Mouse (Mus musculus) frontal cortex, postnatal 36 days (tissue): ENCODE results near the gene Myo9b.
"Not testable (repeated sequence)": the region's sequence is repeated elsewhere in the genome, so short reads cannot be mapped to it uniquely, and the experiment has no call there.

Experiments used
- DNase-seq, 2 experiments: peaks; one replicate each; pipeline ENCODE4 v3.0.0; 2022; ENCODE audit warnings: low spot score in 2 of 2

Myo9b gene

DNA sequence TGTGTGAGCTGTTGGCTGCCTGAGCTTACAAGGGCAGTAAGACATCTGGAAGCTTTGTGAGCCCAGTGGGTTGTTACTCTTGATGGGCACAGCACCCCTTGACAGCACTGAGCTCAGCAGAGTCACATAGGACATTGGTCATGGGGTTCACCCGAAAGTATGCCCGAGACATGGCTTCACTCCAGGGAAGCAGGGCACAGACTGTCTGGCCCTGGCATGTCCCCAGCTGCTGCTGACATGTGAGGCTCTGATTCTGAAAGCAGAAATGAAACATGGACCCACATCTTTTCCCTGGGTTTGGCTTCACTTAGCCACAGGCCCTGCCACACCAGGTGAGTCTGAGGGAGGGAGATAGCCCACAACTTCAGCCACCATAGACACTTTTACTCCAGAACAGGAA, 24.3 kb downstream of the Myo9b start:
- DNase-seq, result no peak

DNA sequence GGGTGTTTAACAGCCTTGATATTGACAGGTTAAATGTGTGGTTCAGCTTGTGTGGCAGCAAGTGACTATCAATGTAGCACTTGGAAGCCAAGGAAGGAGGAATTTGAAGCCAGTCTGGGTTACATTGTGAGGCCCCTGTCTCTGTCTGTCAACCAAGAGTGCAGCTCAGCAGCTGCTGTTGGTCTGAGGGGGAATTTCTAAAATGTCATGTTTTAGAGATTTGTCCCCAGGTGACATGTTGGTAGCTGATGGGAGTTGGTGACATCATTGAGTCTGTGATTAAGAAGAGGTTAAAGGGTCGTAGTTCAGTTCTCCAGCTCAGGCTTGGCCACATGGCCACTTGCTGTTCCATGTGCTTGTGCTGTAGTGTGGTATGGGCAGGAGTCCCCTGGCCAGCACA, 24.9 kb downstream of the Myo9b start:
- no peak for DNase-seq

DNA sequence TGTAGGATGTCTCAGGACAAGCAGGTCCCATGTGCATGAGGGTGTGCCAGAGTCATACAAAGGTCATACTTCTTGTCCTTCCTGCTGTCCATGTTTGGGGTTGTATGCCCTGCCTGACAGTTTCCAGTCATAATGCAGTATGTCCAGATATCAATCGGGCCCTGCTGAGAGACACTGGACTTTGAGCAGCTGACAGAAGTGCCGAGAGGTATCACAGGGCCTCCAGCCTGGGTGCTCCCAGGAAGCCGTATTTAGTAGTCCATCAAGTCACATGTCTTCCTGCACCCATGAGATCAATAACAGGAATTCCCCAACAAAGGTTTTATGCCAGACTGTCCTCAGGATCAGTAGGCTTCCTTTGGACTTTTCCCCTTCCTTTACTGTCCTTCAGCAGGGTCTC, 27.2 kb downstream of the Myo9b start:
- DNase-seq, result no peak

DNA sequence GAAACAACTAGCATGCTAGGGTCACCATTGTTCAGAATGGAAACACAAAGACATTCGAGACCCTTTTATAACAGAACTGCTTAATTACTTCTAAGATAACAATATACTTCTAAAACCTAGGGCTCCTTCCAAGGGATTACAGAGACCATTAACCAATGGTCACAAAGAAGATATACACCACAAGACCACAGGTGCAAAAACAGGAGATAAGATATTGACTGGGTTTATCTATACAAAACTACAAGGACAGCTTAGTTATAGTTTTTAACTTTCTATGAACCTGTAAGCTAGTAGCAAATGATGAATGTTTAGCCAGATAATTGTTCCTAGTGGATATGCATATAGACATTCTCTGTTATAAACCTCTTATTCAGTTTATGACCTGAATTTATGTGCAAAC, 30.3 kb downstream of the Myo9b start:
- no peak for DNase-seq

DNA sequence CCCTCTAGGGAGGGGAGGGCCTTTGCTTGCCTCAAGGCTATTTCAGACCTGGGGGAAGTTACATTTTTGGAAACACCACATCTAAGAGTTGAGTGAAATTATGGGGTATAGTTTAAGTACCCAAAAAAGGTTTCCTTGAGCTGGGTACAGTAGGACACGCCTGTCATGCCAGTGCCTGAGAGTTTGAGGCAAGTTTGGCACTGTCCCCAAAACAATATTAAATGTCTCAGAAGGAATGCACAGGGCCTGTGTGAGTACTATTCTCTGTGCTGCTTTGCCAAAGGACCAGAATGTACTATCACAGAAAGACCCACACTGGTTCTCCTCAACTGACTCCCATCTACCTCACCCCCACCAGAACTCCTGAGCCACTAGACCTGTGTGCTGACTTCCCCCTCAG, 31.1 kb downstream of the Myo9b start:
- no peak for DNase-seq

DNA sequence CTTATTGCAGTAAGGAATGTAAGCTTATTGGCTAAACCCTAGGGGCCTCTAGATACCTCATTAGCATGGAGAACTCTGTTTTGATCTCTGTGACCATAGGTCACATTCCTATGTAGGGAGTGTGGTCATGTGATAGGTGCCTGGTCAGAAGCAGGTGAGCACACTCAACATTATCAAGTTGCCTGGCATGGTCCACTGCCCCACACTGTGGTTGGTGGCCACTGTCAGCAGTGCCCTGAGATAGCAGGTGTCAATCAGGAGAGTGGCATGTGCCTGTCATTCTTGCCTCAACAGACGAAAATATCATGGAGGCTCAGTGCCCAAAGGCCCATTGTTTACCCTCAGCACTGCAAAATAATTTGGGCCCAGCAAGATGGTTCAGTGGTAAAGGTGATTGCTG, 33.5 kb downstream of the Myo9b start:
- no peak for DNase-seq

DNA sequence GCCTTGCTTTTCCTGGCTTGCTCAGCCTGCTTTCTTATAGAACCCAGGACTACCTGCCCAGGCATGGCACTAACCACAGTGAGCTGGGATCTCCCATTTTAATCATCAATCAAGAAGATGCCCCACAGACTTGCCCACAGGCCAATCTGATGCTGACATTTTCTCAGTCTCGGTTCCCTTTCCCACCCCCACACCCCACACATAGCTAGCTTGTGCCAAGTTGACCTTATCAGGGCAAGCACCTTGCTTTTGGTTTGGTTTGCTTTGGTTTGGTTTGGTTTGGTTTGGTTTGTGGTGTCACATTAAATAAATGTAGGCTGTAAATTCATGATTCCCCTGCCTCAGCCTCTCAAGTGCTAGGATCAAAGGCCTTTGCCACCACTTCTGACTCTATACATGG, 34.9 kb downstream of the Myo9b start:
- no peak for DNase-seq

DNA sequence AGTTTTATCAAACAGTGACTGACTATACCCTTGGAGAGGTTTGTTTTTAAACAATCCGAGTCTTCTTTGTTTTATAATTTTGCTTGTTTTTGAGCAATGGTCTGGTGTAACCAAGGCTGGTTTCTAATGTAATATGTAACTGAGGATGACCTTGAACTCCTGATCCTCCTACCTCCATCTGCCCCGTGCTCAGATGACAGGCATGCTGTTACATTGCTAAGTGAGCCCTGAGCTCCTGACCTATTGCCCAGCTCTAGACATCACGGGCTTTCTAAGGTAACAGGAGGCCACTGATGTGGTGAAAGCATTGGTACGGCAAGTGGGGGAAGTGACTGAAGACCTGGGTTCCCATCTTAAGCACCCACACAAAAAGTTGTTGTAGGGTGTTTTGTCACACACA, 35.4 kb downstream of the Myo9b start:
- DNase-seq, result no peak

DNA sequence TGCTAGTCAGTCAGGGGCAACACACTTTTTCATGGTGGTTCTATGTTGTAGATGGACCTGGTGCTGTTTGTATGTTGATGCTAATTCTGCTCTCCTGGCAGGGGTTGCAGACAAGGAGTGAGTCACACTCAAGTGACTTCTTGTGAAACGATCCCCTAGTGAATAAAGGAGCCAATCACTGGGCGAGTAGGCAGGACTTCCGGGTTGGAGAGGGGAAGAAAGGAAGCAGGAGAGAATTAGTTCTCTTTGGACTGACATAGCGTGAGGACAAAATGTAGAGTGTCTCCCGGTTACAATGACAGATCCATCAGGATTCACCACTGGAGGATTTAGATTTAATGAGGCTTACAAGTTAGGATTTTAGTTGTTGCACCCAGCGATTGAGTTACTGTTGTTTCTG, 37.9 kb downstream of the Myo9b start:
- no peak for DNase-seq

DNA sequence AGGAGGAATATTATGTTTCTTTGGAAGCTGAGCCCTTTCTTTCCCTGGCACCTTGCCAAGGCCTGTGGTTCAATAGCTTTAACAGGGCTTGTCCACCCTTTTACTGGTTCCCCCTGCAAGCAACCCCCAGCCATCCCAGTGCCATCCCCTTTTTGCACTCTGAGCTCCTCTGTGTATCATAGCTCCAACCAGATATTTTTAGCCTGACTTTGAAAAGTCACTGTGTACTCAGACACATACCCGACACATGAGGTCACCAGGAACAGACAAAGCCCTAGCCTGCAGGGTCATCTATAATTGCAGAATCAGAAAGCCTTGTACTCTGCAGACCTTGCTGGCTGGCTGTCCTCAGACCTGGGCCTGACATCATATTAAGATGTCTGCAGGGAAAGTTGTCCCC, 40.2 kb downstream of the Myo9b start:
- DNase-seq, result no peak

DNA sequence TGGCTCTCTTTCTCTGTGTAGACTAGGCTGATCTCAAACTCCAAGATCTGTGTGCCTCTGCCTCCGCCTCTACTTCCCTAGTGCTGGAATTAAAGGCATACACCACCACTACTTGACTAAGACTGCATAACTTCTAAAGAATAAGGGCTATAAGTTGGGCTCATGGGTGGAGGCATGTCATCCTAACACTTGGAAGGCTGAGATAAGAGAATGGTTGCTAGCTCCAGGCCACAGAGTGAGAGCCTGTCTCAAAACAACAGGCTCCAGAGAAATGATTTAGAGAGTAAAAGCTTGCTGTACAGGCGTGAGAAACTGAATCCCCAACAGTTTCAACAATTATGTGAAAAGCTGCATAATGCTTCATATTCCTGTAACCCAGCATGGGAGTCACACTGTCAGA, 41.4 kb downstream of the Myo9b start:
- DNase-seq, result no peak

DNA sequence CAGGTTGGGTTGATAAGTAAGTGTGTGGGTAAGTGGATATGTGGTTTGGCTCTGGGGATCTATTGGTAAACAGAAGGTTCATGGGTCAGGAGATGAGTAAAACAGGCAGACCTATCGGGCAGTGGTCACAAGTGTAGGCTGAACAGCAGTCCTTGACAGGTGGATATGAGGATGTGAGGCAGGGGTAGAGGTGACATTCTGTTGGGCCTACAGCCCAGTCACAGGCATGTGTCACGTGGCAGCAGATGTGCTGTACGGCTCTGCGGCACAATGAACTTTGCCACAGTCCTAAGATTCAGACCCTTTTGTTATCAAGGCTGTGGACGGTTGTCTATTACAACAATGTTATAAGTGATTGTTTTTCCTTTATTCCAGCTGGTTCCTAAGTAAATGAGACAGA, 43.5 kb downstream of the Myo9b start:
- no peak for DNase-seq

DNA sequence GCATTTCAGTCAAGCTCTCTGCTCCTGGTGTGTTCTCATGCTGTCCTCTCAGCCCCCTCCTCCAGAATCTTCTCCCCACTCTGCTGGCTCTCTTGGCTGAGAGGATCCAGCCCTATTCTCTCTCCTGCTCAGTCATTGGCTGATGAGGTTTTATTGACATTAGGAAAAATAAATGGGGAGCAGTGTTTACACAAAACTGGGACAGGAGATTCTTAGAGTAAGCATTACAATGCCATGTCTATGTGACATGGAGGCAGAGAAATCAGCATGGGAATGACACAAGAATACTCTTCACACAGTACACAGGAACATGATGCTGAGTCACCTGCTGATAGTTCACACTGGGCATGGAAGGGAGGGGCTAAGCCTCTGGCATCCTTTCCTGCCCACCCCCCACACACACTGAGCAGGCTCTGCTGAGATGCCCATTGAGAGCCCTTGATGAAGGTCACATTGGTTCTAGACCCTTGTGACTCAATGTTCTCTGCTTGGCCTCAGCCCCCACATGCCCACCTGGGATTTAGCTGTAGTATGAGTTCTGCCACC, 44.0 kb downstream of the Myo9b start:
- DNase-seq, result no peak

DNA sequence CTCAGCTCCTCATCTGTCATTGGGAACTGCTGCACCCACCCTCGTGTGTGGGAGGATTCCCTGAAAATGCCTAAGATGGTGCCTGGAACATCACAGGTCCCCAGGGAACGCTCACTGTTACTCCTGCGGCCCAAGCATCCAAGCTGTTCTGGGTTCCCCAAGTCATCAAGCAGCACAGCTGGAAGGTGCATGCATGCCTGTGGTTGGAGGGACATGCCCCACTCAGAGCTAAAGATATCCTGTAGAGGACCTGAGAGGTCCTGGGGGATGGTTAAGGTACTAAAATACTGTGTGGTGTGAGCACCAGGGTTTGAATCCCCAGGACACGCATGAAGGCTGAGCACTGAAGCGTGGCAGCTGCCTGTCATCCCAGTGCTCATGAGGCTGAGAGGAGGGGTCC, 46.1 kb downstream of the Myo9b start:
- not testable (repeated sequence) for DNase-seq

DNA sequence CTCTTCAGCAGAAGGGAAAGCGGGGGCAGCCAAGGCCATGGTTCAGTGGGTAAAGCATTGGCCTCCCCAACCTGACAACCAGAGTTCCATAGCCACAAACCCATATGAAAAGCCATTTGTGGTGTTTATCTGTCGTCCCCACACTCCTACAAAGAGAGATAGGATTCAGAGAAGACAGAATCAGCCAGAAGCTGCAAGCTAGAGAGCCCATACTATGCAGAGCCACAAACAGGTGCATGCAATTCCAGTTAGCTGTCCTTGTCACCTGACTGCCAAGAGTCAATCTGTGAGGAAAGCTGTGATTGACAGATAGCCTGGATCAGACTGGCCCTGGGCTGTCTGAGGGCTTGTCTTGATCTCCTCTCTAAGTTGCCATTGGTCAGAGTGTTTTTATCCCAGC, 47.2 kb downstream of the Myo9b start:
- not testable (repeated sequence) for DNase-seq

DNA sequence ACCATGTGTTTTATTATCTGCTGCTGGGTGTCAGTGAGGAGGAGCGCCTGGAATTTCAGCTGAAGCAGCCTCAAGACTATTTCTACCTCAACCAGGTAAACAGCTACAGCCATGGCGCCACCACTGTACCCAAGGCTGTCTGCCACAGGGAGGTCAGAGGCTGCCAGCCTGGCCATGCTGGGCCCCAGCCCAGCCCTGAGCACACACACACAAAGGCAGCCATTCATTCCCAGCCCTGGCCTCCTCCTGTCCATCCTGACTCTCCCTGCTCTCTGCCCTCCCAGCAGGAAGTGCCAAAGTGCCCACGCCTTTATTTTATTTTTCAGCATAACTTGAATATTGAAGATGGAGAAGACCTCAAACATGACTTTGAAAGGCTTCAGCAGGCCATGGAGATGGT, 50.4 kb downstream of the Myo9b start:
- DNase-seq, result no peak

DNA sequence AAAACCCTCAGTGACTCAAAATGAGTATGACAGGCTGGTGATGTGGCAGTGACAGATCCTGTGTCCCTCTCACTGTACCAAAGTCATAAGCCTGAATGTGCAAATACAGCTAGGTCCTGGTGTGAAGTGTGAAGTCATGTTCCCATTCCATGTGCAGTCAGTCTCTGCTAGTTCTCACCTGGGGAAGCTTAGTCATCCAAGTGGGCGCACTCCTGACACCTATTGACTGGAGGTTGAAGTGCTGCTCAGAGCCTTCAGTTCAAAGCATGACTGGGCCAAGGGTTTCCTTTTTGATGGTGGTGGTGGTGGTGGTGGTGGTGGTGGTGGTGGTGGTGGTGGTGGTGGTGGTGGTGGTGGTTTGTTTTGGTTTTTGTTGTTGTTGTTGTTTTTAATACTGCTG, 52.3 kb downstream of the Myo9b start:
- DNase-seq, result peak in 1 of 2 experiments; percentile 17

DNA sequence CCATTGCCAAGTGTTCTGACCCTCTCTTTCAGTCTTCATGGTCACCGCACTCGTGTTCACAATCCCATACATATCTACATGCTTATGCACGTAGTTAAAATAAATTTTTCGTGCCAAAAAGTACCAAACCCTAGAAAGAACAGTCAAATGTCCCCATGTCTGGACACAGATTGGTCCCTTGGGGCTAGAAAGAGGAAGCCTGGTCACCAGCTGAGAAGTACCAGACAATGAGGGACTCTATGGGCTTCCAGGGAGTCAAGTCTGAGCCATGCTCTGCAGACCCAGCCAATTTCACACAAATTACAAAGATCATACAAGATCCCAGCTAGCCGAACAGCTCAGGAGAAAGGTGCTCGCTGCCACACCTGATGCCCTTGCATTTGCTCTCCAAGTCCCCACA, 65.3 kb downstream of the Myo9b start:
- not testable (repeated sequence) for DNase-seq

DNA sequence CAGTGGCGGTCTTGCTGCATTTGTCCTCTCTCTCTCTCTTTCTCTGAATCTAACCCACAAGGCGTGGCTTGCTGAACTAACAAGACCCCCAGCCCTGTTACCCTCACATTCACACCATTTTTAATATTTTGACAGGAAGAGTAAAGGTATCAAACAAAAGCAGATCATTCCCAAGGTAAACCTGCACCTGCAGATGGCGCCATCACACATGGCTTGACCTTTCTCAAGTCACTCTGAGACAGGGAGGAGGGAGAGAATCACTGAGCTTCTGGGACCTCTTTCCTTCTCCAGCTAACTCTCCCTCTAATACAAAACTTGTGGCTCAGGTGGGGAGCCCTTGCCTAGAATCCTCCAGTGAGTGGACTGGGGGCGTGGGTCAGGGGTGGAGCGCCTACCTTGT, 68.1 kb downstream of the Myo9b start:
- no peak for DNase-seq

DNA sequence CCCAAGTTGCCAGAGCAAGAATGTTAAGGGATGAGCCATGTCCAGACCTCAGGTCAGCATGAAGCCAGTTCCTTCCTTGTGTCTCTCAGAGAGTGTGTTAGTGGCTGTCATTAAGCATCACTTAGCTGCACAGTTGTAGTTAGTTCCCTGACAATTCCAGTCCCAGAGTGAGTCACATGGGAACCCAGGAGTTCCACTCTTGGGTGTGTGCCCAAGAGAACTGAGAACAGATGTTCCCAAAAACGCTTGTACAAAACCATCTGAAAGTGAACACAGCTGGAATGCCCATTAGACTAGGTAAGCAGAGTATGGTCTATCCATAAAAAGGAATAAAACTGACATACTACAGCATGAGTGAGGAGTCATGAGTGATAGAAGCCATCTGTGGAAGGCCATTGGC, 74.1 kb downstream of the Myo9b start:
- no peak for DNase-seq

DNA sequence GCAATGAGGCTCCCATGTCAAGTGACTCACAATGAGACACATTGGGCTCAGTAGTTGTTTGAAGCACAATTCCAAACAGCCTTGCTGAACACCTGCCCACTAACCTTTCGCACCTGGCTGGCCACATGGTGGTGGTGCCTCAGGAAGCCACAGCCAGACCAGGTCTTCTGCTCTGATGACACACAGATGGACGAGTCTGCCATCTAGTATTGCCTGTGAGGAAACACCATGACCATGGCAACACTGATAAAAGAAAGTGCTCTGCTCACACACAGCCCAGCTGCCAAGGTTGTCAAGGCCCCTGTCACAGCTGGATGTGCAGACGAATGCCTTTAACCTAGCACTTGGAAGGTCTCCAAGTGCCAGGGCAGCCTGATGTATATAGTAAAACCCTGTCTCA, 78.6 kb downstream of the Myo9b start:
- DNase-seq, result no peak

DNA sequence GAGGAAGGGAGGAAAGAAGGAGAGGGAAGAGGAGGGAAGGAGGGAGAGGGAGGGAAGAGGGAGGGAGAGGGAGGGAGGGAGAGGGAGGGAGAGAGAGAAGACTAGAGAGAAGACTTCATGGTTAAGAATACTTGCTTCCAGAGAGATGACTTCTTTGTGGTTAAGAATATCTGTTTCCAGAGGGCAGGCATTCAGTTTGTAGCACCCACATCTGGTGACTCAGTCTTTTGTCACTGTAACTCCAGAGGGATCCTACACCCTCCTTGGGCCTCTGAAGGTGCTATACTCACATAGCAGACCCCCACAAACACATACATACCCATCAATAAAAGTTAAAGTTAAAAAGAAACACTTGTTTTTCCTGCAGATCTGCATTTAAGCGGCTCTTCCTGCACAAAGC, 79.0 kb downstream of the Myo9b start:
- no peak for DNase-seq

DNA sequence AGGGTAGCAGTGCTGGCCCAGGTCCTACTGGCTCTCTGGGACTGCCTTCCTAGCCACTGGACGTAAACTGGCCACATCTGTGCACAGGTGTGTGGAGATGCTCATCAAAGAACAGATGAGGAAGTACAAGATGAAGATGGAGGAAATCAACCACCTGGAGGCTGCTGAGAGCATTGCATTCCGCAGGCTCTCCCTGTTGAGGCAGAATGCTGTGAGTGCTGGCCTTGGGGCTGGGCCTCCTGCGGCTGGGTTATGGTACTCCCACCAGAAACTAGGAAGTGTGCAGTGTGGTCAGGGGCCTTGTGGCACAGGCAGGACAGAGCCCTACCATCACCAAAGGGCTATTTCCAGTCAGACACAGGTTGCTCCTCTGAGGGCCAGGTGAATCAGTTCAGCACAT, 85.5 kb downstream of the Myo9b start:
- DNase-seq, result no peak

DNA sequence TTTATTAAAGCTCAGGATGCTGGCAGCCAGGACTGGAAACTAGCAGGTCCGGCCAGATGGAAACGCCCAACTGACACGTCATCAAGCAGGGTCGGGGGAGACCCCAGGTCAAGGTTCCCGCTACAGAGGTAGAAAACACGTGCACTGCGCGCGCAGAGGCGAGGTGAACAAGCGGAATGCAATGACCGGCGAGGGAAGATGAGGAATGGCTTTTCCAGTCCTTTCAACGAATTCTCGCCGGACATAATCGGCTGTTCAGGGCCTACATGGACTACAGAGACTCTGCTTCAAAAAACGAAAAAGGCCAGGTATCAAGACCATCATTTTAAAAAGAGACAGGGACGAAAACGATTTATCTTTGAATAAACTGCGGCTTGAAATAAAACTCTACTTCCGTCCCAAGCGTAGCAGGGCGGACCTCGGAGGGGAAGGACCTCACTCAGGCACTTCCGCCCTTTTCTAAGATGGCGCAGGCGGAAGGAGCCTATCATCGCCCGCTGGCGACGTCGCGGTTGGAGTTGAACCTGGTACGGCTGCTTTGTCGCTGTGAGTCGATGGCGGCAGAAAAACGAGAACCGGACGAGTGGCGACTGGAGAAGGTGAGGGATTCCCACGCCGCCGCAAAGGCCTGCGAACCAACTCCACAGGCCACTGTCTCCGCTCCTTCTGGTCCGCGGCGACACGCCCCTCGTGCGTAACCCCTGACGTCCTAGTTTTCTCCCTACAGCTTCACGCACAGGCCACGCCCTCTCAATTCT, 94.4 kb downstream of the Myo9b start, which contains the start of gene Use1:
Use1 (plus strand) TSS at position 78 of the 758 bp plus-strand sequence.
- DNase-seq, result peak; percentile 95
